Mouse (Mus musculus) mouse embryonic stem cell (cell line): ENCODE measurements around the gene Fgfr2.

ENCODE experiments used
- in situ Hi-C, 2 experiments: fragments of 300-500 bp; cut with MboI; formaldehyde crosslinking; loops; 1 replicate in 1 of 2; 3 replicates in 1 of 2; pipeline ENCODE4 v1.14.3; 2019 to 2020; ENCODE audit warnings: low sequenced_read_pairs in 2 of 2, low pct_unique_long_range_greater_than_20kb in 1 of 2, mixed read lengths in 1 of 2; ENCODE audit not compliant: unreplicated experiment in 1 of 2

Fgfr2 gene

DNA sequence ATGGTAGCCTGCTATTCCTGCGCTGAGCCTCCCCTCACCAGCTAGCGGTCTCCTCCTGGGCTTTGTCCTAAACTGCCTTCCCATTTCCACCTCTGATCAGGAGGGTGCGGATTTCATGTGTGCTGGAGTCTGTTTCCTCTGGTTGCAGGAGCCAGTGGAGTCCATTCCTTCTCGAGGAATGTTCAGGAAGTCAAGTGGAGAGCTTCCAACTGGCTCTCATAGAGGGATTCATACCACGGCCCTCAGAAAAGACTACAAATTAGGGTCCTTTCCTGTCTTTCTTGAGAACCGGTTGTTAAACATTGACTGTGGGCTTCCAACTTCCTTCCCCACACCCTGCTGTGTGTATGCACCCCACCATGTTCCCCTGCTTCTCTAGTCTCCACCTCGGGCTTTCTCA, 2834.9 kb downstream of the Fgfr2 start:
- in situ Hi-C loops: no loop called here

DNA sequence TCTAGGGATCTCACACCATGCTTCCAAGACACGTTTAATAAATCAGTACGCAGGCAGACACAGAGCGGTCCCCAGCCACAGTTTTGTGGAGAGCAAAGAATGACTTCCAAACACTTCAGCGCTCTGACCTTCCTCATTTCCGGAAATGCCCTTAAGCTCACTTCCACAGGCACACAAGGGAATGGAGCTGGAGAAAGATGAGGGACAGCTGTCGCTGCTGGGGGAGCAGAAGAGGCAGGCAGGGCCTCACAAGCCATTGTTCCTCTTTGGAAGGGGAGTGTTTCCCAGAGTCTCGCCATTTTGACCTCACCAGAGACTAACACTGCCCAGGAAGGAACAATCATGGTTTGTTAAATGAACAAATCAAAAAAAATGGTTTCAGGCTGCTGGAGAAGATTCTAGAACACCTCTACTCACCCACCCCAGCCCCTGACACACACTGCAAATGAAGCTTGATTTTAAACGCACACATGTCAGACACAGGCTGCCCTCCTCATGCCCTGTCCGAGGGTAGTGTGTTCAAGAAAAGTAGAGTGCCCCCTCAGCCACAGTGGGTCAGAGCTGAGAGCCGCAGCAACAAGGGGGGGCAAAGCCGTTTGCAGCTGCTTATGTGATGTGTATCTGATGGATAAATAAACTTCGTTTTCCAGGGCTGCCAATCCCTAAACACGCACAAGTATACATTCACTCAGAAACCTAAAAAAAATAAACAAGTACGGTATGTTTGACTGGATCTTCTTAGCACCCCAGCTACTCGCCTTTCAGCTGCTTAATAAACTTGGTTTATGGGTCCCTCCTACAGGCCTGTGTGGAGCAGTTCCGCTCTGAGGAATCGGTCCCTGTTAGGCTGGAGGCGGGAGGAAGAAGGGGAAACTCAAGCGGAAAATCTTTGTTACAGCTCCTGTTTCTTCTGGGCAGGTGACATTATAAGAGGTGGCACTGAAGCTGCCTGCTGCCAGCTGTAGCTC, 2844.1 kb downstream of the Fgfr2 start:
- in situ Hi-C loops: no loop called here

DNA sequence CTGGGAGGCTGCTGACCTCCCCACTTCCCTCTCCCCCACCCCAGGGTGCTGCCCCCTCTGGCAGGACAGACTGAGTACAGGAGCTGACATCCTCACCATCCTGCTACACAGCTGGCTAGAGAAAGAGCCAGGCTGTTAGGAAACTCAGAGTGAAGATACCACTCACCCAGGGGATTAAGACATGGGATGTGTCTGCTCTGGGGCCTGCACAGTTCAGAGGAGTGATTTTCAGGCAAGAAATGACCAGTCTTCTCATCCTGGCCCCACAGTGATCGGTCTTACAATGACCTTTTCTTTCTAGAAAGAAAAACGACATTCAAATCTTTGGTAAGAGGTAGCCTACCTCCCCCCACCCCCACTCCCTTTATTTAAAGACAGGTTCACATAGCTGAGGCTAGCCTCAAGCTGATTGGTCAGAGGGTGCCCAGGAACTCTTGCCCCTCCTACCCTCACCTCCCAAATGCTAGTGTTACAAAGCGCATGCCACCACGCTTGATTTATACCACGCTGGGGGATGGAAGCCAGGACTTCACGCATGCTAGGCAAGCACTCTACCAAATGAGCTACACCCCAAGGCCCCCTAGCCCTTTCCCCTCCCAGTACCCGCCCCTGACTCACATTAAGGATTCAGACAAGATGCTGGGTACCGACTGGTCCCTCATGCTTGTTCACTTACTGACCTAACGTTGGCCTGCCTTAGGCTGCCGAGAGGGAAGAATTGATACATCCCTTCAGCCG, 2845.0 kb downstream of the Fgfr2 start:
- in situ Hi-C loops: no loop called here

DNA sequence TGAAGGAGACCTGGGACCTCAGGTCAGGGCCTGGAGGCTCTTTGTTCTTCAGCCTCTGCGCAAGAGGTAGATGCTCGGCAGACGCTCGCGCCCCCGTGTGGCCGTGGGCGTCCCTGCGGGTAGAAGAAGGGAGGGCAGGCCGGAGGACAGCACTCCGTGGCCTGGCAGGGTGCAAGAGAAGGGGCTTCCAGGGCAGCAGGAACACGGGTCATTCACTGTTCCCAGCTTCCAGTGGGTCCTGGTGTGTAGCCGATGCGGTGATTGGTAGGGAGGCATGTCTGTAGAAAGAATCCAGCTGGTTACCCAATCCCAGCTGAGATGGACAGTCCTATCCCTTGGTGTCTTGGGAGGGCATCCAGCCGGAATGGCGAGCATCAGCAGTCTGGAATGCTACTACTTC, 2849.9 kb downstream of the Fgfr2 start:
- in situ Hi-C loops: loop anchor here in 1 of 2 experiments (5.0 kb wide), 1 partner anchor 621 kb away; no protein-coding TSS in a partner anchor

DNA sequence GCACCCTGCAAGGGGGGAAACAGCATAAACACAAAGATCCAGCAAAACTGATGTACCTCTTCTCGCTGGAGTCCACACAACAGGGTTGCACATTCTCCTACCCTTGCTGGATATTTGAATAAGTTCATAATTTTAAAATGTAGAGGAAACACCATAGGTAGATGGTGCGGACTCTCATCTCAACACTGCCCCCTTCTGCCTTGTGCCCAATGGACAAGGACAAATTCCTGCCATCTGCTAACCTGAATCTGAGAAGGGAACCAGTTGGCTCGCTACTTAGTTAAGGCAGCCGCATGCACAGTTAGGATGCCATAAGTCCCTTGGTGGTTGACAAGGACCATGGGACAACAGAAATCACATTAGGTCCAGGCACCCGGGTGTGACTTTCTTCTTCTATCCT, 2852.3 kb downstream of the Fgfr2 start:
- in situ Hi-C loops: loop anchor here in 1 of 2 experiments (5.0 kb wide), 1 partner anchor 619 kb away; no protein-coding TSS in a partner anchor

DNA sequence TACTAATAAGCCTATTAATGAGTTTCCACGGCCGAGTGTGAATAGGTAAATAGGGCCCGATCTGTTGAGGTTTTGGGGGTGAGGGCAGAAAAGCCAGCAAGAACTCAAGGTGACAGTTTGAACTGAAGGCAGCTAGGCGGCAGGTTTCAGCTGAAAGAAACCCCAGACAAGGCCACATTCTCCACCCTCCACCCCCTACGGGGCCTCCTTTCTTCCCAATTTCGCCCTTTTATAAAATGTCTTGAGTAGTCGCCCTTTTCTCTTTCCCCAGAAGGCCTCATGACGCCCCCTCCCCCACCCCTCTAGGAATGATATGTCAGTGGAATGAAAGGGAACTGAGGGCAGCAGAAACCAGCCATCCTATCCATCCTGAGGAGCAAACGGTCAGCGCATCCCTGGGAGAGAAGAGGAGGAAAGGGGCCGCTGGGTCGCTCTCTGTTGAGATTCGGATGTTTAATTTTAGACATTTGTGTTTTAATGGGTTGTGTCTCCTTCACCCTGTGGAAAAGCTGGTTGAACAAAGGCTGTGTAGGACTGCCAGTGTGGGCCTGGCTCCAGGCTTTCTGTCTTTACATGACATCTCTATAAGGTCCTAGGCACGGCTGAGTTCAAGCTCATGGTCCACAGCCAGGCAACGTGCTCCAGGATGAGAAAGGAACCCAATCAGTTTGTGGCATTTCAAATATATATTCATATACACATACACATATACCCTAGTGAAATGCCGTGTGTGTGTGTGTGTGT, 2853.9 kb downstream of the Fgfr2 start:
- in situ Hi-C loops: loop anchor here in 1 of 2 experiments (5.0 kb wide), 1 partner anchor 617 kb away; no protein-coding TSS in a partner anchor

DNA sequence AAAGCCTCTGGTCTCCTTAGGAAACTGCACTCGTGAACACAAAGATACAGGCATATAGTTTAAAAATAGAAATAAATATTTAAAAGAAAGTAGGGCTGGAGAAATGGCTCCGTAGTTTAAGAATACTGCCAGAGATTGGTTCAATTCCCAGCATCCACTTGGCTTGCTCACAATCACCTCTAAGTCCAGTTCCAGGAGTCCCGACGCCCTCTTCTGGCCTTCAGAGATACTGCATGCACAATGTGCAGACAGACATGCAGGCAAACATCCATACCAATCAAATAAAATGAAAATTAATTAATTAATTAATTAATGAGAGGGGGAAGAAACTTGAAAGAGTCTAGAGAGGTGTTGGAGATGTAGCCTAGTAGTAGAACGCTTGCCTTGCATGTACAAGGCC, 2856.1 kb downstream of the Fgfr2 start:
- in situ Hi-C loops: loop anchor here in 1 of 2 experiments (5.0 kb wide), 1 partner anchor 615 kb away; no protein-coding TSS in a partner anchor

DNA sequence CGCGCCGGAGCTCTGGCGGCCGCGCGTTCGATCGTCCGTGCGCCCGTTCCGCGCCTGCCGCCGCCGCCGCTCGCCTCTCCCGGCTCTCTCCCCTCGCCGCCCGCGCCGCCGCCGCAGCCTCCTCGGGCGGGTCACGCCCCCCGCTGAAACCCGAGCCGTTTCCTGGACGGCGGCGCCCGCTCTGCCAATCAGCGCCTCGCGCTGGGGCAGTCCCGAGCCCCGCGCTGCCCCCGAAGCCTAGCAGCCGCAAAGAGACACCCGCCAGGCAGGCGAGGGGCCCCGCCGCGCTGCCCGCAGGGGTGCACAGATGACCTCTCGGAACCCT, 2857.0 kb downstream of the Fgfr2 start:
- in situ Hi-C loops: loop anchor here in 1 of 2 experiments (5.0 kb wide), 1 partner anchor 614 kb away; no protein-coding TSS in a partner anchor

DNA sequence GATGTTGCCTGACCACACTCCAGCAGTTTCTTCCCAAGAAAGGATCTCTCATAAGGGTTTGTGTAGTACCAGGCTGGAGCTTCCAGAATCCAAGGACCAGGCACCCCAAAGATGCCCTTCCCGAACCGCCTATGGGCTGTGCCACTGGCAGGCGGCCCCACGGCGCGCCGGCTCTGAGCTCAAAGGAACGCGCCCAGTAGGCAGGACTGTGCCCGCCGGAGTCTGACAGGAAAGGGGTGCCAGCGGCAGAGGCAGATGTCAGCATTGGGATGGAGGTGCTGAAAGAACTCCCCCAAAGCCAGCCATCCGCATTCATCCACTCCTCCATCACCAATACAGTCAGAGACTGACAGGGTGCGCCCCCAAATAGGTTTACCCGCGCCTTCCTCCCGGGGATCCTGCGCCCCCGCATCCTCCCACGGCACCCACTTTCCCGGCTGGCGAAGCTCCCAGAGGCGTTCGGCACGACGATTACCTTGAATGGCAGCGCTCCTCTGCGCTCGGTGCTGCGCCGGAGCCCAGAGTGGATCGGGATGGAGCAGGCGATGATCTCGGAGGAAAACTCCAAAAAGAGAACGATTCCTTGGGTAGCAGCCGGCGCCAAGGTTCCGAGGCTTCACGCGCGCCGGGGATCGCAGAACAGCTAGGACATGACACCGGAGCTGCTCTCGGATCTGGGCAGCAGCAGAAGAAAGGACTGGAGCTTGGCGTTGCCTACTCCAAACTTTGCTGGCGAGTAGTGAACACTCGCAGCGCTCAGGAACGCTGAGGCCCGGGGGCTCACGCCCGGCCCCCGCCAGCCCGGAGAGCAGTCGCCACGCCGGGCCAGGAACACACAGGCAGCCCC, 2857.6 kb downstream of the Fgfr2 start:
- in situ Hi-C loops: loop anchor here in 1 of 2 experiments (5.0 kb wide), 1 partner anchor 613 kb away; no protein-coding TSS in a partner anchor

DNA sequence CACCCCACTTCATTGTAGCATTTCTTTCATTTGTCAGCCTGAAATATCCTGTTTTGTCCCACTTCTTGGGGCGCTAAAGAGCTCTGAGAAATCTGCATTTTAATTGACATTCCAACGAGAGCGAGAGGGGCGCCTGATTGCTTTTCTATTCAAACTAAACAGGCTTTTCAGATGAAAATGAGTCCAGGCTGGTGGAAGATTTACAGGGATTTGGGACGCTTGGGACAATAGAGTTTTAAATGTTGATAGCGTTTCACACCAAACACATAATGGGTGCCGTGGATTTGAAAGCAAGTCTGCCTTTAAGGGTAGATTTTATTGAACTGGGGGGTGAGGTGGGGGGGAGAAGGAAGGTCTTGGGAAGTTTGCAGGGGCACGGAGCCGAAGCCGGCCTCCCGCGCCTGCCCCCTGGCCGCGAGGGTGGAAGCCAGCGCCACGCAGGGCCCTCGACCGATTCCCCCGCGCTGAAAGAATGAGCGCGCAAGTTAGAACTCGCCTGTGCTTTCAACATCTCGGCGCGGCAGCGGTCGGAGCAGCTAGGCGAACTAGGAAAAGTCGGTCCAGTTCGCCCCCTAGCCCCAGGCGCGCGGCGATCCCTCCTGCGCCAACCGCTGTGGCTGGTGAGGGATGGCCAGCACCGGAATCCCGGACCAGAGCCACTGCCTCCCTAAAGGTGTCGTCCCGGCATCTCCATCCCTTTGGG, 2858.4 kb downstream of the Fgfr2 start:
- in situ Hi-C loops: loop anchor here in 1 of 2 experiments (5.0 kb wide), 1 partner anchor 612 kb away; no protein-coding TSS in a partner anchor

DNA sequence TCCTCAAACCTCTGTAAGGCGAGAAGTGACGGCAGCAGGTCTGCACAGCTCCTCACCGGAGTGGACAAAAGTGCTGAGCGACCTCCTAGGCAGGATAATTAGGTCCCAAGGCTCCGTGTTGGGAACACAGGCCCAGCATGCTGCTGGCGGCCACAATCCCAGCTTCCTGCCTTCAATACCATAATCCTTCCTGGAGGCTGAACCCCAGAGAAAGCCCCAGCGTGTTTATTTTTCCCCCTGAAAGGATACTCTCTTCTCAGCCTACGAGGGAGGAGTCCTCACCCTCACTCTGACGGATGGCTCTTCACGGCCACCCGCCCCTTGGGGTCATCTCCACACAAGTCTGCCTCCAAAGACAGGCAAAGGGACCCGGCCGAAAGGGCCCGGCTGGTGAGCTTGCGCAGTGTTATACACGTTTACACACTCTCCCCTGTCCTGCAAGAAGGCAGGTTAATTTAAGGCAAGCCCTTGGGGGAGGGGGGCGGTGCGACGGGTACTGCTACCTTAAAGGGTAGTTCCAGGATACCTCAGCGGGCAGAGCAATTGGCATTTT, 2859.3 kb downstream of the Fgfr2 start:
- in situ Hi-C loops: no loop called here

DNA sequence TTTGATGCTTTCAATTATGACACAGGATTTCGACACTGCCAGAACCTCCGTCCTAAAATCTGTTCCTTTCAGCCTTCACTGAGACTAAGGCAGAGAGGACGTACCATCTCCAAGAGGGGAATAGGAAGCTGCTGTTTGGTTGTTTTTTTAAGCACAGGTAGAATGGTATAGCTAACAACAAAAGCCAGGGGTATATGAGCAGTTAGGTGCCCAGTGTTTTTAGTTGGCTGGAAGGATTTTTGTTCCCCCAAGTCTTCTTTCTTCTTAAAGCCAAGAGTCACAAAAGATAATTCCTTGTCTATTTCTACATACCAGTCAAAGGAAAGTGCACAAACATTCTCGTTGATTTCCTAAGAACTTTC, 2859.9 kb downstream of the Fgfr2 start:
- in situ Hi-C loops: no loop called here

DNA sequence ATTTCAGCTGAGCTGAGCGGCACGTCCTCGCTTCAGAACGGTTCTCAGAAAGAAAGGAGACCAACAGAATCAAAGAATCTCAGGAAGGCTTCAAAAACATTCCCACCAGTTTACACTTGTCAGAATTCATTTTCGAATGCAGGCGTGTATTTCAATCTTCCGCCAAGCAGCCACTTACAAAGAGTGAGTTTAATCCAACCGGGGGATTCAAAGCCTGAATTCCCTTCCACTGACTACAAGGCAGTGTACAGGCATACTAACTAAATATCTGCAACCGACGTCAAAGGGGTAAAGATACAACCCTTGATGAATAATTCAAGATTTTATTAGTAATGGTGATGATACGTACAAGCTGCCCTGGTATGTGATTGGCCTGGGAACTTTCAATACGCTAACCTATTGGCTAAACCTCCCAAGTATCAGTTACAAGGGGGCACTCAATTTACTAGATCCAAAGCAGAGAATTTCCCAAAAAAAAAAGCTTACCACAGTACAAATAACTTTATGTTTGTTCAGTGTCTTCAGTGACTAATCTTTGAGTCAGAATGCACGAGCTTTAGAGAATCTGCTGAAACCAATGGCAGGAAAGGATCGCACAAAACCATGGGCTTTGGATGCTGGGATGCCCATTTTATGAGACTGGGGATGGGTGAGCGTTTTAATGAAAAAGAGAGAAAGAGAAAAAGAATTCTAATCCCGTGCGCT, 2860.5 kb downstream of the Fgfr2 start:
- in situ Hi-C loops: no loop called here

DNA sequence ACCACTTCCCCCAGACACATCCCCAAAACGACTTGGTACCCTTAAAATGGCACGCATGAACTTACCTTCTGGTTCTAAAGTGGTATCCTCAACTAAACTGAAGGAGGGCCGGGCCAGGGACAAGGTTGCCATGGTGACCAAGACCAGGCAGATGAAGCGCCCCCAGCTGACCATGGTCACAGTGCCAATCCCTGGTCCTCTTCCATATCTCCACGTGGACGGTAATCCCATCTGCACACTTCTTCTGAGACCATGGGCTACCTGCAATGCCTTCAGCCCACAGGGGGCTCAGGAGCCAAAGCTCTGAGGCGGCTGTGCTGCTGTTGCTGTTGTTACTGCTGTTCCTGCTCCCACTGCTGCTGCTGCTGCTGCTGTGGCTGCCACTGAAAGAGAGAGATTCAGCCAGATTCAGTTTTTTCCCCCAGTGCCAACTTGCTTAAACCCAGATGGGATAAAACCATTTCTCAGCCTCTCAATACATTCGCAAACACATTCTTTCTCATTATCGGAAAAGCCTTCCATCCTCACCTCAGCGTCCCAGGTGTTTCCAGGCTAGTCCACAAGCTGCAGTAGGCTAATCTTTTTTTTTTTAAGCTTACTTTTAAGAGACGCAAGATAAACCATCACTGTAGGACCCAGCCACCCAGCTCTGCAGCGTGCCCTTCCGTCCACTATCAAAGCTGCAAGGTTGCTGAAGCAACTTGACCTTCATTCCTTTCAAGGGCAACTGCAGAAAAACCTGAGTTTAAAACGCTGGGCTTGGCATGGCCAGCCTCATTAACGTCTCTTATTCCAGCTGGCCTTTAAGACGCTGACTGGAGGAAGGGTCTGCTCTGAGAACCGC, 2861.2 kb downstream of the Fgfr2 start:
- in situ Hi-C loops: no loop called here

DNA sequence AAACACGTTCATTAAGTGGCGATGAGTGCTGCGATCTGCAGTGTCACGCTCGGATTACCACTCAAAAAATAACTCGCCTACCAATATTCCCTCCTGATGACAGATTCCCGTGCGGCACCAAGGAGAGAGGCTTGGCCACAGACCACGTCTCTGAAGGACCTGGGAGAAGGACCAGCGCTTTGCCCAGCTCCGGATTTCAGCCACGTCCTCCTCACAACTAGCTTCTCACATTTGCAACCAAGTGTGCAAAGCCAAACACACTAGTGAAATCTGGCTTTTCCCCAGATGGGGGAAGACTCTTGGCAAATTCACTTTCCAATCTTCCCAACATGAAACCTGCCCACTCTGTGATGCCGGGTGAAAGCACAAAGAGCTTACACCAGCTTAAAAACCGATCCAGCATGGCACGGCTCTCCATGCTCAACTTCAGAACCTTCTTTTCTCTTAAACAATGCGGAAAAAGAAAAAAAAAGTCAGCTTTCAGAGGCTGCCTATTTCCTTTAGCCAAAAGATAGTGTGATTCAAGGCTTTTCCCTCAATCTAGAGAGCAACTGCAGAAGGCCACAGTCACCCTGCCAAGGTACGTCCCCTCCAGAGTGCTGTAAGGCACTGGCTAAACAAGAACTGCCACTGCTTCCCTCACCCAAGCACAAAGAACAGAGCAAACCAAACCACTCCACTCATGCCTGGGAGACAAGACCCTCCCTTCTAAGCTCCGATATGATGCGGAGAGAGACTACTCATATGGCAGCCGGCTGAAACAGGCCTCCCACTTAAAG, 2862.1 kb downstream of the Fgfr2 start:
- in situ Hi-C loops: no loop called here
